In genomic region chr5:111414192-111414591, GRCm38 (mm10) we compare ENCODE assay signal across 9 mouse cellular contexts. TPM values are rescaled to one million over a fixed set of nuclear protein-coding genes. Genes with fewer than 3 reads are reported as not detected.
A peak's percentile ranks its signal among the peaks of the same experiment; 100 is the strongest.
DNase-seq lines count a peak whose midpoint lies in the region; ATAC-seq and TF ChIP-seq lines count a peak whose summit lies in the region.
"Had no signal": no experiment of that assay in that cellular context is flagged by ENCODE, and none has a peak within 500 bp of the region (broad histone marks: within the 10 kb centered on the region; RNA-seq: fewer than 3 reads in every experiment).

No protein-coding gene starts in this region.

- no peak overlapping the region for H3K9ac ChIP-seq in limb, embryonic 14.5 days (ENCODE audit: low read depth, low read length, severe bottlenecking)
- H3K9ac ChIP-seq in stomach, embryonic 15.5 days, result no peak overlapping the region

- peak; percentile 23 to 24 for DNase-seq in cerebellum, adult 18-20 months
- no peak for DNase-seq in cerebellum, adult 8-10 months
- peak; percentile 92 for DNase-seq in embryo, embryonic 10 days (ENCODE audit: low spot score)
- DNase-seq in kidney, adult 8-10 months, result peak; percentile 40 to 75
- peak; percentile 88 for DNase-seq in limb, embryonic 14.5 days (ENCODE audit: low spot score)
- peak; percentile 81 for DNase-seq in naive thymus-derived CD4-positive, alpha-beta T cell, adult 2 months (ENCODE audit: low read depth)

- H3K9me3 ChIP-seq in limb, embryonic 14.5 days (ENCODE audit: control insufficient read depth, low read length), result no peaks in the 10 kb centered on the region
- no peaks in the 10 kb centered on the region for H3K9me3 ChIP-seq in stomach, embryonic 15.5 days

- no peak overlapping the region for H3K27ac ChIP-seq in limb, embryonic 14.5 days (replicated peaks; ENCODE audit: low read depth, low read length)
- H3K27ac ChIP-seq in stomach, embryonic 15.5 days, result no peak overlapping the region
- H3K27ac ChIP-seq: macrophage had no signal

- H3K4me2 ChIP-seq in limb, embryonic 14.5 days (replicated peaks; ENCODE audit: low read depth, low read length, severe bottlenecking), result peak overlapping the region; percentile 75; the same call in 1 of the 2 replicates
- H3K4me2 ChIP-seq in stomach, embryonic 15.5 days, result 0 out of 2 replicates have a peak overlapping the region, but pooled peaks have one; percentile 11

- no peak for TF ChIP-seq POLR2A in limb, embryonic 14.5 days (IDR thresholded peaks at IDR 0.05; ENCODE audit: borderline replicate concordance, extremely low read depth, insufficient read depth, insufficient read length)

- ATAC-seq in granulocyte monocyte progenitor cell, adult 5-6 weeks (replicated peaks; ENCODE audit: poor library complexity, severe bottlenecking), result peak; percentile 71
- no peak; the same call in 1 of the 2 replicates for ATAC-seq in limb, embryonic 14.5 days (ENCODE audit: low FRiP score, low read depth)
- ATAC-seq in stomach, embryonic 15.5 days (ENCODE audit: insufficient read depth, low FRiP score, low read depth), result peak; percentile 29; the same call in 1 of the 2 replicates

- H3K27me3 ChIP-seq in limb, embryonic 14.5 days (ENCODE audit: control insufficient read depth, insufficient read depth, low read length), result peaks cover 17% of the 10 kb centered on the region; the same call in 1 of the 2 replicates
- H3K27me3 ChIP-seq in stomach, embryonic 15.5 days (replicated peaks), result peaks cover 13% of the 10 kb centered on the region; the same call in 1 of the 2 replicates

- H3K36me3 ChIP-seq in limb, embryonic 14.5 days (ENCODE audit: control insufficient read depth, insufficient read depth, low read length), result peaks cover 4% of the 10 kb centered on the region
- no peaks in the 10 kb centered on the region for H3K36me3 ChIP-seq in stomach, embryonic 15.5 days

- WGBS in limb, embryonic 14.5 days, result 0% methylated on average over 5 of the region's 5 CpGs
- 0% methylated on average over 5 of the region's 5 CpGs for WGBS in stomach, embryonic 15.5 days

- peaks cover 37% of the 10 kb centered on the region for H3K4me1 ChIP-seq in limb, embryonic 14.5 days (ENCODE audit: control insufficient read depth, insufficient read depth, low read length)
- peaks cover 16% of the 10 kb centered on the region for H3K4me1 ChIP-seq in stomach, embryonic 15.5 days

- H3K4me3 ChIP-seq in limb, embryonic 14.5 days (replicated peaks; ENCODE audit: low read length), result no peak overlapping the region
- H3K4me3 ChIP-seq in stomach, embryonic 15.5 days (replicated peaks), result no peak overlapping the region

RNA-seq across cellular contexts. Expression of gene Mn1, which starts 3.0 kb away (rescaled TPM):
- 0.64 TPM in 1 of 2 replicates, not detected in the other for total RNA-seq in granulocyte monocyte progenitor cell, adult 5-6 weeks (2014; fragmentation: Nextera tagmentation)
- not detected in 2 replicates for total RNA-seq in granulocyte monocyte progenitor cell, adult 5-6 weeks (2017)
- polyA plus RNA-seq in limb, embryonic 14.5 days (2012; rRNA removed), result 11.4 and 16.0 TPM in 2 replicates
- polyA plus RNA-seq in limb, embryonic 14.5 days (2014; fragmentation: Nextera tagmentation; extraction: Ambion mirVana), result 18.2 and 21.0 TPM in 2 replicates
- polyA plus RNA-seq in stomach, embryonic 15.5 days (2015; fragmentation: Nextera tagmentation; extraction: Ambion mirVana), result 11.9 and 12.0 TPM in 2 replicates
- polyA plus RNA-seq: macrophage had no signal
